In the genomic region with DNA sequence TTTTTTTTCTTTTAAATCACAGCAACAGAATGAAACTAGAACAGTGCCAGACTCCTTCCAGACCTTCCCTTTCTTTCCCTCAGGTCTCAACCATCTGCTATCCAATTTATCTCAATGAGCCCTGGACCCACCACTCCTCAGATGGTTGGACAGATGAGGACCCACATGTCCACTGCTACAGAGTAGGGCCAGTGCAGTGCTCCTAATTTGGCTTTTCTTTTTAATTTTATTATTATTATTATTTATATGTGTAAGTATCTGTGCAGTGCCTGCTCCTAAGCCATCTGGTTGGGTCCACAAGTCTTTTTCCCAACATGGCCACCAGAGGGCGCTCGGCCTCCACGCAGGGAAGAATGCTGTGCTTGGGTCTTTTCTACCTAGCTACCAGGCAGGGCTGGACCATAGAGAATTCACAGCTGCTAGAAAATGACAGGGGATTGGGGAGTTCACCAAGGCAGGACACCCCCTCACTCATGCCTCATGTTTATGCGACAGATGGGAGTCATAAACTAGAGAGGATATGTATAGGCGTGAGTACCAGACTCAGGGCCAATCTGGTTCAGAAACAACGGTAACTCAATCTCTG, we compare ENCODE assay signal across 8 mouse cellular contexts. TPM values are rescaled to one million over a fixed set of nuclear protein-coding genes. Genes with fewer than 3 reads are reported as not detected.
A peak's percentile ranks its signal among the peaks of the same experiment; 100 is the strongest.
DNase-seq lines count a peak whose midpoint lies in the region; ATAC-seq and TF ChIP-seq lines count a peak whose summit lies in the region.

No protein-coding gene starts in this region.

- peak; percentile 98 for TF ChIP-seq CTCF in hindbrain, postnatal 0 days (IDR thresholded peaks at IDR 0.05; ENCODE audit: low read depth)
- TF ChIP-seq CTCF in left cerebral cortex, adult 2 months (IDR thresholded peaks at IDR 0.05), result peak; percentile 98
- peak; percentile 96 for TF ChIP-seq CTCF in small intestine, adult 2 months (IDR thresholded peaks at IDR 0.05; ENCODE audit: extremely low read depth, insufficient read length, insufficient replicate concordance, low read depth, low read length)

- WGBS in hindbrain, postnatal 0 days, result 30% methylated on average over 6 of the region's 6 CpGs
- 39% methylated on average over 6 of the region's 6 CpGs for WGBS in small intestine, adult 2 months

- no peaks in the 10 kb centered on the region for H3K9me3 ChIP-seq in hindbrain, postnatal 0 days (ENCODE audit: low read length)

- H3K27me3 ChIP-seq in hindbrain, postnatal 0 days (ENCODE audit: insufficient read depth, low read length), result peaks cover 7% of the 10 kb centered on the region
- H3K27me3 ChIP-seq in small intestine, adult 2 months (ENCODE audit: control insufficient read depth, insufficient read depth, low read length), result no peaks in the 10 kb centered on the region

- TF ChIP-seq POLR2A in small intestine, adult 2 months (IDR thresholded peaks at IDR 0.05; ENCODE audit: low read depth, low read length), result no peak

- ATAC-seq in hindbrain, postnatal 0 days, result peak; percentile 92
- no peak for ATAC-seq in monocyte, adult 5-6 weeks (replicated peaks; ENCODE audit: insufficient number of reproducible peaks, low FRiP score, low TSS enrichment, poor library complexity, severe bottlenecking)

- no peak overlapping the region for H3K9ac ChIP-seq in hindbrain, postnatal 0 days (replicated peaks; ENCODE audit: low read length)

- no peak overlapping the region for H3K4me2 ChIP-seq in hindbrain, postnatal 0 days (ENCODE audit: low read depth, low read length)

- no peaks in the 10 kb centered on the region for H3K36me3 ChIP-seq in hindbrain, postnatal 0 days (ENCODE audit: insufficient read depth, low read length)
- H3K36me3 ChIP-seq in small intestine, adult 2 months (ENCODE audit: control insufficient read depth, insufficient read depth, low read length), result no peaks in the 10 kb centered on the region

- H3K27ac ChIP-seq in hindbrain, postnatal 0 days, result no peak overlapping the region
- no peak overlapping the region for H3K27ac ChIP-seq in left cerebral cortex, adult 2 months
- no peak overlapping the region for H3K27ac ChIP-seq in small intestine, adult 2 months (ENCODE audit: insufficient read depth, low read depth, low read length)

- no peaks in the 10 kb centered on the region for H3K4me1 ChIP-seq in hindbrain, postnatal 0 days (ENCODE audit: insufficient read depth, low read length)
- no peaks in the 10 kb centered on the region for H3K4me1 ChIP-seq in small intestine, adult 2 months (ENCODE audit: control insufficient read depth, insufficient read depth, insufficient read length, low read length)

- no peak overlapping the region for H3K4me3 ChIP-seq in hindbrain, postnatal 0 days (ENCODE audit: low read length)
- no peak overlapping the region for H3K4me3 ChIP-seq in left cerebral cortex, adult 2 months
- no peak overlapping the region for H3K4me3 ChIP-seq in small intestine, adult 2 months (ENCODE audit: low read depth, low read length)

- DNase-seq in adipocyte (ENCODE audit: low spot score), result peak; percentile 78
- peak; percentile 88 to 91 for DNase-seq in cerebellum, postnatal 25 days
- DNase-seq in frontal cortex, postnatal 25 days (ENCODE audit: low spot score in 2 of 2), result peak; percentile 81 to 85
- DNase-seq in hindbrain, postnatal 0 days (ENCODE audit: low spot score), result peak; percentile 88
- peak; percentile 84 to 88 for DNase-seq in left cerebral cortex, adult 2 months (ENCODE audit: extremely low spot score in 1 of 2, low spot score in 2 of 2)
- peak; percentile 84 for DNase-seq in mesoderm, embryonic 11.5 days (ENCODE audit: low read depth, low spot score)

- intact Hi-C loops in left cerebral cortex, adult 2 months (cut with DNase I), result loop anchor here (1.0 kb wide), 3 partner anchors 585 to 885 kb away; no protein-coding TSS in a partner anchor

RNA-seq across cellular contexts. Expression of a gene that starts 15.9 kb away (rescaled TPM):
- 3.3 and 4.2 TPM in 2 replicates for total RNA-seq in hindbrain, postnatal 0 days (2014; rRNA removed)
- 0.84 TPM in 2 replicates for polyA plus RNA-seq in hindbrain, postnatal 0 days (2015; fragmentation: Nextera tagmentation; extraction: Ambion mirVana)
- 1 to 10 TPM; 3.2 TPM for total RNA-seq in left cerebral cortex, adult 2 months (2021)
- polyA plus RNA-seq in small intestine, adult 2 months (2012; rRNA removed), result 0.56 and 4.8 TPM in 2 replicates
- not detected in 3 replicates for total RNA-seq in monocyte, adult 5-6 weeks (2017)
